8 mouse cellular contexts compared by ENCODE assay signal in the genomic region with DNA sequence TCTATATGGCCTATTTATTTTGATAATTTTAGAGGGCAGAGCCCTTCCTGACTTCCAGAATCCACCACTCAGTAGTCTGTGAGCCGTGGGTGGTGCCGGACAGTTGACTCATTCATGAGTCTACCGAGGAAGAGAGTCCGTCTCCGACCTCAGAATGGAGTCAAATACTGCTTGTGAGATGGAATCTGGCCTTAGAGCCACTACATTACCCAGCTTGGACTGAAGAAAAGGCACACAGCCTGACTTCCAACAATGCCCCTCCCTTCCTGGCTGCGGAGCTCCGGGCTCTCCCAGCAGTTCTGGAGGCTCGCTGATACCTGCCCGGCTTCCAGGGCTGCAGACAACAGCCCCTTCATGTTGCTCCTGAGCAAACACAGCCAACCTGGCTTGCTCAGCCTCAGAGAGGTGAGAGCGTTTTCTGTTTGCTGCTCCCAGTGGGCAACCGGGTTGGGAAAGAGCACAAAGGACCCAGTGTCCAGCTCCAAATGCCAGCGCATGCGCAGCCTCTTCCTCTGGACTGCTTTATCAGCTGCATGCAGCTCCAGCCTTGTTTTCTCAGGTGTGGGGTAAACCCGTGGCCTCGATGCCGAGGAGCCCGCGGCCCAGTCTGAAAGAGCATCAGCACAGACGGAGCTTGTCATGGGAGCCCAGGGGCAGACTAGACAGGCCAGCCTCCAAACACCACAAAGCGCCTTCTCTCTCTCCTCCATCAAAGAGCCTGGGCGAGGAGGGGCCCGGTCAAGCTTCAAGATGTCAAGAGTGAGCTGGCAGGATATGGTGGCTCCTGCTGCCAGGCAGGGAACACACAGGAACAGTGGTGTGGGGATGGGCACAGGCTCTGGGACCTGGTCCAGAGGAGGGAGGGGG. TPM values are rescaled to one million over a fixed set of nuclear protein-coding genes. Genes with fewer than 3 reads are reported as not detected.
A peak's percentile ranks its signal among the peaks of the same experiment; 100 is the strongest.
DNase-seq lines count a peak whose midpoint lies in the region; ATAC-seq and TF ChIP-seq lines count a peak whose summit lies in the region.

No protein-coding gene starts in this region.

- ATAC-seq in midbrain, embryonic 13.5 days = 0 out of 2 replicates have a peak, but pooled peaks have one; percentile 14

- no peaks in the 10 kb centered on the region for H3K27me3 ChIP-seq in kidney, adult 2 months (replicated peaks; ENCODE audit: control insufficient read depth, insufficient read depth, low read length)
- no peaks in the 10 kb centered on the region for H3K27me3 ChIP-seq in midbrain, embryonic 13.5 days

- H3K9me3 ChIP-seq in midbrain, embryonic 13.5 days = no peaks in the 10 kb centered on the region

- no peak overlapping the region for H3K27ac ChIP-seq in kidney, adult 2 months (ENCODE audit: insufficient read depth, low read depth, low read length)
- H3K27ac ChIP-seq in midbrain, embryonic 13.5 days = peak overlapping the region; percentile 48; the same call in 1 of the 2 replicates

- no peak for TF ChIP-seq CTCF in kidney, adult 2 months (conservative IDR thresholded peaks at IDR 0.05; ENCODE audit: insufficient read depth, insufficient read length, low read depth, low read length)

- intact Hi-C loops in left cerebral cortex, postnatal 36 days (cut with DNase I) = no loop called here

- H3K36me3 ChIP-seq in kidney, adult 2 months (ENCODE audit: control insufficient read depth, insufficient read depth, low read length) = no peaks in the 10 kb centered on the region
- H3K36me3 ChIP-seq in midbrain, embryonic 13.5 days = no peaks in the 10 kb centered on the region

- WGBS in kidney, adult 2 months = 27% methylated on average over 22 of the region's 22 CpGs
- WGBS in midbrain, embryonic 13.5 days = 74% methylated on average over 22 of the region's 22 CpGs

- H3K4me2 ChIP-seq in midbrain, embryonic 13.5 days (replicated peaks) = no peak overlapping the region

- H3K4me3 ChIP-seq in kidney, adult 2 months (ENCODE audit: insufficient read depth, low read depth, low read length) = no peak overlapping the region
- H3K4me3 ChIP-seq in midbrain, embryonic 13.5 days (replicated peaks) = no peak overlapping the region

- peak; percentile 55 for DNase-seq in adrenal gland, postnatal 10 days
- peak; percentile 69 for DNase-seq in cerebellum, postnatal 36 days
- peak; percentile 21 to 43 for DNase-seq in heart, adult 9 months (ENCODE audit: low spot score in 2 of 2)
- peak; percentile 45 for DNase-seq in kidney, adult 2 months
- DNase-seq in left cerebral cortex, postnatal 36 days (ENCODE audit: low spot score in 2 of 2) = peak; percentile 38 to 47
- DNase-seq in urinary bladder, postnatal 25 days (ENCODE audit: low spot score) = peak; percentile 29
- no peak for DNase-seq in spleen, adult 12 weeks (ENCODE audit: low spot score)

- TF ChIP-seq POLR2A in kidney, adult 2 months (IDR thresholded peaks at IDR 0.05; ENCODE audit: low read depth, low read length) = no peak

- H3K9ac ChIP-seq in midbrain, embryonic 13.5 days (replicated peaks) = peak overlapping the region; percentile 12; the same call in 1 of the 2 replicates

- H3K4me1 ChIP-seq in kidney, adult 2 months (ENCODE audit: control insufficient read depth, insufficient read depth, low read length) = peaks cover 8% of the 10 kb centered on the region; the same call in 1 of the 2 replicates
- H3K4me1 ChIP-seq in midbrain, embryonic 13.5 days (replicated peaks) = peaks cover 15% of the 10 kb centered on the region

RNA-seq across cellular contexts. Expression of gene Rflna, which starts 39.0 kb away (rescaled TPM):
- 1 to 10 TPM; 4.3 TPM for total RNA-seq in adrenal gland, postnatal 10 days (2021)
- 7.9 and 11.3 TPM in 2 replicates for polyA plus RNA-seq in kidney, adult 2 months (2012; rRNA removed)
- total RNA-seq in left cerebral cortex, postnatal 36 days (2021) = 1 to 10 TPM in 1 of 2 experiments, under 1 TPM in 1; 0.44 to 2.5 TPM
- polyA plus RNA-seq in midbrain, embryonic 13.5 days (2015; fragmentation: Nextera tagmentation; extraction: Ambion mirVana) = 4.9 and 5.1 TPM in 2 replicates
